Mouse (Mus musculus) heart, postnatal 25 days (tissue): ENCODE measurements around the gene B430305J03Rik. TPM values are rescaled to one million over a fixed set of nuclear protein-coding genes. Genes with fewer than 3 reads are reported as not detected.

ENCODE experiments used
- DNase-seq: peaks from one replicate; pipeline ENCODE4 v3.0.0; 2022; ENCODE audit warnings: low spot score
- intact Hi-C: fragments of 180-260 bp; cut with DNase I; formaldehyde crosslinking; loops from one replicate; pipeline ENCODE4 v1.15.1; 2025
- total RNA-seq, 2 experiments: library from RNA; stranded (reverse); gene quantifications; 2 replicates each; pipeline ENCODE4 v1.2.3; 2021

Gene B430305J03Rik
- total RNA-seq, 2 experiments from 2014 or later, result 0.11 TPM; not detected in 1

GRCm38 (mm10) chr3:61358107-61358506 is 7.6 kb downstream of the B430305J03Rik start:
- DNase-seq, result no peak
- intact Hi-C loops, result no loop called here

GRCm38 (mm10) chr3:61355464-61355863 is 10.3 kb downstream of the B430305J03Rik start:
- intact Hi-C loops, result no loop called here
- DNase-seq, result no peak

- intact Hi-C loops, result no loop called here
These were observed 16.3 kb downstream of the B430305J03Rik start for GRCm38 (mm10) chr3:61349433-61349832.

GRCm38 (mm10) chr3:61348036-61348614 is 17.6 kb downstream of the B430305J03Rik start:
- intact Hi-C loops, result no loop called here
- DNase-seq, result no peak

More at GRCm38 (mm10) chr3:61349433-61349832, 16.3 kb downstream of the B430305J03Rik start:
- no peak for DNase-seq

GRCm38 (mm10) chr3:61345636-61346035 is 20.1 kb downstream of the B430305J03Rik start:
- intact Hi-C loops, result no loop called here
- DNase-seq, result no peak

- no peak for DNase-seq
These were observed 21.7 kb downstream of the B430305J03Rik start for GRCm38 (mm10) chr3:61344031-61344430.

GRCm38 (mm10) chr3:61340321-61340720 is 25.4 kb downstream of the B430305J03Rik start:
- no peak for DNase-seq
- intact Hi-C loops, result no loop called here

More at GRCm38 (mm10) chr3:61344031-61344430, 21.7 kb downstream of the B430305J03Rik start:
- intact Hi-C loops, result no loop called here

GRCm38 (mm10) chr3:61337230-61337629 is 28.5 kb downstream of the B430305J03Rik start:
- no peak for DNase-seq
- intact Hi-C loops, result no loop called here

GRCm38 (mm10) chr3:61336205-61336604 is 29.5 kb downstream of the B430305J03Rik start:
- DNase-seq, result no peak
- intact Hi-C loops, result no loop called here

- DNase-seq, result no peak
- intact Hi-C loops, result no loop called here
These were observed 44.1 kb downstream of the B430305J03Rik start for GRCm38 (mm10) chr3:61321632-61322031.

- intact Hi-C loops, result no loop called here
- no peak for DNase-seq
These were observed 45.7 kb downstream of the B430305J03Rik start for GRCm38 (mm10) chr3:61320031-61320430.

GRCm38 (mm10) chr3:61315002-61315401 is 50.7 kb downstream of the B430305J03Rik start:
- intact Hi-C loops, result no loop called here
- DNase-seq, result no peak

Other genes starting within 250 kb of the B430305J03Rik start
- gene Rap2b, start 4.3 kb downstream of the B430305J03Rik start, total RNA-seq, result 1 to 10 TPM; 3.4 to 3.6 TPM